Mouse (Mus musculus): Measurements from ENCODE around the gene Fgf2. TPM values are rescaled to one million over a fixed set of nuclear protein-coding genes. Genes with fewer than 3 reads are reported as not detected.
A peak's percentile ranks its signal among the peaks of the same experiment; 100 is the strongest.

The Fgf2 gene
- 1 to 10 TPM; 3.0 to 7.0 TPM for total RNA-seq (2021)
- long read RNA-seq, experiment 1, result 0 reads
- long read RNA-seq, experiment 2, partial matches to known transcripts, result 0 of 1 reads
- long read RNA-seq, experiment 2, other reads (novel, unspliced or antisense), result 1 of 1 reads

DNA sequence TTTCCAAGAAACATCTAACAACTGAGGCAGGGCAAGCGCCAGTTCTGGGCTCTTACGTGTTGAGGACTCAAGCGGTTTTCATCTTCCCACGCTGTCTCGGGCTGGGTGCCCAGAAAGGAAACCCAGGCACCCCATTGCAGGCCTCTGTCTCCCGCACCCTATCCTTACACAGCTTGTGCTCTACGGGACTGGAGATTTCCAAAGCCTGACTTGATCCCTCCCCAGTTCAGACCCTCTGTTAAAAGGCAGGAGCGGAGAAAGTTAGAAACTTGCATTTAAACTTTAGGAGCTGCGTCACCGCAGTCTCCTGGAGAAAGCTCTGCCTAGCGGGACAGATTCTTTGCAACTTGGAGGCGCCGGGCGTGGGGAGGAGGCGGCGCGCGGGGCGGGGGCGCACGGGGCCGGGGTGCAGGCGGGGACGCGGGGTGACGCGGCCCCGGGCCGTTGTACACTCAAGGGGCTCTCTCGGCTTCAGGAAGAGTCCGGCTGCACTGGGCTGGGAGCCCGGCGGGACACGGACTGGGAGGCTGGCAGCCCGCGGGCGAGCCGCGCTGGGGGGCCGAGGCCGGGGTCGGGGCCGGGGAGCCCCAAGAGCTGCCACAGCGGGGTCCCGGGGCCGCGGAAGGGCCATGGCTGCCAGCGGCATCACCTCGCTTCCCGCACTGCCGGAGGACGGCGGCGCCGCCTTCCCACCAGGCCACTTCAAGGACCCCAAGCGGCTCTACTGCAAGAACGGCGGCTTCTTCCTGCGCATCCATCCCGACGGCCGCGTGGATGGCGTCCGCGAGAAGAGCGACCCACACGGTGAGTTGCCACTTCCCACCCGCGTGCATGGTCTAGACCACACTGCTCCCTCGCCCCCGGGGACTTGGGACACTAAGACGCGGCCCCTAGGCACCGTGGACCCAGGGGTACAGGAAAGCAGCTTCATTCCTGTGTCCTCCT is at the start of gene Fgf2:
Fgf2 (plus strand) TSS at position 126 of the 945 bp plus-strand sequence.
- peak; percentile 45 to 57 for DNase-seq

GRCm38 (mm10) chr3:37299470-37299869 is 48.7 kb upstream of the Fgf2 start:
- DNase-seq, result no peak

- DNase-seq, result peak; percentile 42 to 55
Observed at GRCm38 (mm10) chr3:37302685-37303084, 45.5 kb upstream of the Fgf2 start.

DNA sequence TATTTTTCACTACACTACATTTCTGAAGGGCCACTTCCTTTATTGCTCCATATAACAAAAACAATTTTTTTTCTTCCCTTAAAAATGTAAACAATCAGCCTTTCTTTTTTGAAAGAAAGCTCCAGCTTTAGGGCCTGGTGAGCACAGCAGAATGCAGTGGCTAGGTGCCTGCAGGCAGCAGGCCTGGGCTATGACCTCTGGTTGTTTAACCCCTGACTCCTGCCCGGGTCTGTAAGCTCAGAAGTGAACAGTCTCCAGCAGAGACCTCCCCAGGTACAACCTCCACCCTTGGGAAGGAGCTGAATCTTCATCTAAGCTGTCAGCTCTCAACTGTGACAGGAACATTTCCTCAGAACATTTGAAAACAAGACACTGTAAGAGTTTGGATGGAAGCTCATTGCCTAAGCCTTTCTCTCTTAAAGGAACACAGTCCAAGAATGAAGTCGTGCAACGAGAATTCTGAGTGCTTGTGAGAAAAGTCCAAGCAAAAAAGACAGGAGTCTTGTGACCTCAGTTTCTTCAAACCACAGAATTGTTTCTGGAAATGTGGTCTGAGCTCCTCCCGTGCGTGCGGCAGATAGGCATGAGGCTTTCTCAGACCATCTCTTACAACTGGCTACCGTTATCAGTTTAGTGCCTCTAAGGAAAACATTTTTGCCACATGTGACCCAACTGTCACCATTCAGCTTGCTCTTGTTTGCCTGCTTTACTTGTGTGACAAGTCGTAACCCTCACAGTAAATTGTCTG is 44.6 kb upstream of the Fgf2 start:
- DNase-seq, result no peak

DNA sequence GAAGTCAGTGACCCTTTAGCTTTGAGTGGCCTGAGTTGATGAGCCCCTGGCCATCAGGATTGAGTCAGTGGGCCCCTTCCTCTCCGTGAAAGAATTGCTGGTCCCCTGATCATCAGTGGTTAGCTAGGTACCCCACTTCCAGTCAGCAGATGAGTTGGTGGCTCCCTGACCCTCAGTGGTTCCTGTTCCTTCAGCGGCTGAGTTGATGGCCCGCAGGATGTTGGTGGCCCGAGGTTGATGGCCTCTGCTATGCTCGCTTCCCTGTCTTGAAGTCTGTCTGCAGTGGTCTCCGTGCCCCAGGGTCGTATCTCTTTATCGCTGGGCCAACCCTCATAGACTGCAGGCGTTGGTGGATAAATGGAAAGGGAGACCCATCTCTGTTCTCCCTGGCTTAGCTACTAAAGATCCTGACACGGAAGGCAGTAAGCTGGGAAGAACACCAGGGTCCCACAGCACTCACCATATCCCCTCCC is 36.2 kb upstream of the Fgf2 start:
- no peak for DNase-seq

DNA sequence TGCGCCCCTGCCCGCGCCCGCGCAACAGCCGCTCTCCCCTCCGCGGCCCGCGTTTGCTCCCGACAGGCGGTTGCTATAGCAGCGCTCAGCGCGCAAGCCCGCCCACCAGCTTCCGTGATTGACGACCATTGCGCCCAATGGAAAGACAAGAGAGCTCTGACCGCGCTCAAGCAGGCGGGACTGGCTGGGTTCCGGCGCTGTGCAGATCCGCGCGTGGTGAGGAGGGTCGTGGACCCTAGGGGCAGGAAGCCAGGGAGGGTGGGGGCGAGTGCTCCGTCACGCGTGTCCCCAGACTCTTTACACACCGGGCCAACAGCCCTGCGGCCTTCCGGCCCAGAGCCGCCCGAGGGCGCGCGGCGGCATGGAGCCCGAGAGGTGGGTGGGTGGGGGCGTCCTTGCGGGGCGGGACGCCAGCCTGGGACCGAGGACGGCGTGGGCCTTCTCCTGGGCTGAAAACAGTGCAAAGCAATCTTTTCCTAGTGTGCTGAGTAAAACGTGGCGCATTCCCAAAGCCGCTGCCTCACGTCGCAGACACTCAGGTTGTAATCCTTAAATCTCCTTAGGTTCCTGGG is 35.7 kb upstream of the Fgf2 start, which contains the start of the genes Bbs12 and Cetn4:
Bbs12 (plus strand) TSS at position 185 of the 572 bp plus-strand sequence.
Cetn4 (minus strand) TSS at position 339 of the 572 bp plus-strand sequence.
- peak; percentile 95 to 97 for DNase-seq

GRCm38 (mm10) chr3:37313371-37313770 is 34.8 kb upstream of the Fgf2 start:
- peak; percentile 29 to 38 for DNase-seq

DNA sequence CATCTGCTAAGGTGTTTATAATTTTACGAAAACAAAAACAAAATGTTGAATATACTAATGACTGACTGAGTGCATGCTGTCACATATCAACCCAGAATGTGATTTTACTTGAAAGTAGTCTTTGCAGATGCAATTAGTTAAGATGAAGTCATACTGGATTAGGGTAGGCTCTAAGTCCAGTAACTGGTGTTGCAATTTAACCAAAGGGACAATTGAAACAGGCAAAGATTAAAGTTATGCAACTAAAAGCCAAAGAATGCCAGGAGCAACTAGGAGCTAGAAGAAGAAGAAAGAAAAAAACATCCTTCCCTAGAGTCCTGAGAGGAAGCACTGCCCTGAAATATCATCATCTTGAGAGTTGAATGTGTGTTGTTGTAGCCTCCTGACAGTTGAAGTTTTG is 31.9 kb upstream of the Fgf2 start:
- DNase-seq, result no peak

DNA sequence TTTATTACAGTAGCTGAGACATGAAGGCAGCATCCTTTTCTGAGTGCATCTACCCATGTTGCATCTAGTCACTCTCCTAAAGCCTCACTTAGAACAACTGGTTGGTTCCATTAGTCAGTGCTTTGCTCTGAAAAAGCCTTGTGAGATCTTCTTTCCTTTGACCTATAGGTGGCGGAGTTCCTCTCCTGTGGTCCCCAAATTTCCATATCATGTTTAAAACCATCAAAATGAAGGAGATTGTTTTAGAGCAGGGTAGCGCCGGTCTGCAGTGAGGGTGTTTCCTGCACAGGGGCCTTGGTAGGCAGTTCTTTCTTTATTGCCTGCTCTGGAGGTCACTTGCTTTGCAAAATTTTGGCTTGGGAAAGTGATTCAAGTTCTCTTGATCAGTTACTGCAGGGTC is 23.8 kb upstream of the Fgf2 start:
- no peak for DNase-seq

GRCm38 (mm10) chr3:37325317-37326112 is 22.6 kb upstream of the Fgf2 start:
- no peak for DNase-seq

DNA sequence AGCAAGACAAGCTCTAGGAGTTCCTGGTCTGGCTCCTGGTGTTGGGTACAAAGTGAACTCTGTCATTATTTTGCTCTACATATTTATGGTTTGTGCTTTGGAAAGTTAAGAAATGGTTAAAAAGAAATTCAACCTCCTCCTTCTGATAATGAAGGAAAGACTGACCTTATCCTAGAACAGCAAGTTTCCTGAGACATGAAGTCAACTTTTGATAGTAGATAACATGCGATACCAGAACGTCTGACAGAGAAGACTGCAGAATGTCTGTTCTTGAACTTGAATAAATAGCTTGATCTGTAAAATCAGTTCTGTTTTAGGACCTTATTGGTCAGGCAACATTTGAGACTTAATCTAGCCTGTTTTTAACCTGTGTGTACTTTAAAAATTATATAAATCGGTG is 21.5 kb upstream of the Fgf2 start:
- DNase-seq, result no peak

GRCm38 (mm10) chr3:37328489-37328888 is 19.7 kb upstream of the Fgf2 start:
- no peak for DNase-seq

GRCm38 (mm10) chr3:37329963-37330362 is 18.2 kb upstream of the Fgf2 start:
- no peak for DNase-seq

DNA sequence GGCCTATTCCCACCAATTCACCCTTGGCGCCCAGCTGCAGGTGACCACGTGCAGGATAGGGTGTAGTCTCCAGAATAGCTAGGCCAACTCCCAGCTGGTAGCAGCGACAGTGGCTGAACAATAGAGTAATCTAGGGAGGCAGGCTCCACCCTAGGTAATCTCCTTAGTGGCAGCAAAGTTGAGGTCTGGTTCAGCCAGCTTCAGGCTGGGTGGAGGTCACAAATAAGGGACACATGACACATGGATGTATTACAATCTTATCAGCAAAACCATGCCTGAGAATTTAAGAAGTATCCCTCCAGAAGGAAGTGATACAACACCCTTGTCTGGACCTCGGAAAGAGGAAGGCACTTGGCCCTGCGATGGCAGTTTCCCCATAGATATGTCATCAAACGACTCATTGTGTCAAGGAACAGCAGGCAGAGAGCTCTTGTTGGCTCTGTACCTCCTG is 16.1 kb upstream of the Fgf2 start:
- DNase-seq, result no peak

GRCm38 (mm10) chr3:37334053-37334452 is 14.1 kb upstream of the Fgf2 start:
- no peak for DNase-seq

GRCm38 (mm10) chr3:37341110-37341509 is 7.0 kb upstream of the Fgf2 start:
- DNase-seq, result peak; percentile 49 to 50

- DNase-seq, result no peak
Observed at GRCm38 (mm10) chr3:37342811-37343210, 5.3 kb upstream of the Fgf2 start.

- no peak for DNase-seq
Observed at GRCm38 (mm10) chr3:37347671-37348070, 475 bp upstream of the Fgf2 start.

DNA sequence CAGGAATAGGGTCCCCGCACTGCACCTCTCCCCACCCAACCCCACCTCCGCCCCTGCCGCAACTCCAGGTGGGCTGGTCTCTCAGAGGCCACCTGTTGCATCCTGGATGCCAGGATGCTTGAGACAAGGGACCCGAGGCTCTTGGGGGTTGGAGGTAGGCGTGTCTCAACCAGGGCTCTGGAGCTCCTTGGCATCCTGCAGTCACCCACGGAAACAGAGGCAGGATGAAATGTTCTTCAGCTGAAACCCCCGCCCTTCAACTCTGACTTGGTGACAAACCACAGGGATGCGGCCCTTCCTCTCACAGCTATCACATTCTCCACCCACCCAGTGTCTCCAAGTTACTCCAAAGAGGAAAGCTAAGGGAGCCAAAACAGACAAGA is 1.0 kb downstream of the Fgf2 start:
- DNase-seq, result no peak

DNA sequence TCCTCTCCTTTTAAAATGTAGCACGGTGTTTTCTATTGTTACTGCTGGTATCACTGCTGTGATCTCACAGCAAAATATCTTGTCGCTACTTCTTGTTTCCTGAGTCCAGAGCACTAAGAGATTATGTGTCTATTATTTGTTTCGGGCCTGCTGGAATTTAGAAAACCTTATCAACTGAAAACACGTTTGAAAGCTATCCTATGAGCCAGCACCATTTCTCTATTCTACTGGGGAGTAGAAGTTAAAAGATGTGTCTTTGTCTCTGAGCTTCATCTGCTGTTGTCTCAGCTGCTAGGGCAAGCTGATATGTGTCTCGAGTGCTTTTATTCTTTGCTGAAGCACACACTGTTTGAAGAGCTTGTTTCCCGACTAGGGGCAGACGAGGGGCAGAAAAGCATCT is 2.2 kb downstream of the Fgf2 start:
- DNase-seq, result no peak

DNA sequence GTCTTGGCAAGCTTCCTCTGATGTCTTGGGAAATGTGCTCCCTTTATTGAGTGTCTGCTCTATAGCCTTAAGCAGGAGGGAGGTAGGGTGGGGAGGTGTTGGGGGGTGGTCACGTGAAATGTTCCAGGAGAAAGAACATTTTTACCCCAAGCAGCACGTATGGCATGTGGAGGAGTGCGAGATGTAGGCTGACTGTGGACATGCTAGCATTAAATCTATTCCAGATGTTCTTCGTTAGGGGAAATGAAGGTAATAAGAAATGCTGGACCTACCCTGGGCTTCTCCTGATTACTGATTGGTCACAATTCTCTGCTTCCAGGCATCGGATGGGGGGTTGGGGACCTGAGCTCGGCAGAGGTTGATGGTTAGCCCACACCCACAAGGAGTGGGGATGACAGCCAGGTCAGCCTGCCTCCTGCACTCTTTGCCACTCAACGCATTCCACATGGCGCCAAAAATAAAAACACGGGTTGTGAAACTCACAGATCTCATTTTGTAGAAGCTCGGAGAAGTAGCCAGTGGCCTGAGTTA is 5.9 kb downstream of the Fgf2 start:
- no peak for DNase-seq

All from adrenal gland, postnatal 36 days (tissue).